Mouse (Mus musculus) natural killer cell, adult 2 months (primary cell): ENCODE measurements around the gene Stx2.

Source experiments
- DNase-seq, 2 experiments: peaks; one replicate each; pipeline ENCODE4 v3.0.0; 2022; ENCODE audit warnings: low spot score in 2 of 2

Stx2 gene

DNA sequence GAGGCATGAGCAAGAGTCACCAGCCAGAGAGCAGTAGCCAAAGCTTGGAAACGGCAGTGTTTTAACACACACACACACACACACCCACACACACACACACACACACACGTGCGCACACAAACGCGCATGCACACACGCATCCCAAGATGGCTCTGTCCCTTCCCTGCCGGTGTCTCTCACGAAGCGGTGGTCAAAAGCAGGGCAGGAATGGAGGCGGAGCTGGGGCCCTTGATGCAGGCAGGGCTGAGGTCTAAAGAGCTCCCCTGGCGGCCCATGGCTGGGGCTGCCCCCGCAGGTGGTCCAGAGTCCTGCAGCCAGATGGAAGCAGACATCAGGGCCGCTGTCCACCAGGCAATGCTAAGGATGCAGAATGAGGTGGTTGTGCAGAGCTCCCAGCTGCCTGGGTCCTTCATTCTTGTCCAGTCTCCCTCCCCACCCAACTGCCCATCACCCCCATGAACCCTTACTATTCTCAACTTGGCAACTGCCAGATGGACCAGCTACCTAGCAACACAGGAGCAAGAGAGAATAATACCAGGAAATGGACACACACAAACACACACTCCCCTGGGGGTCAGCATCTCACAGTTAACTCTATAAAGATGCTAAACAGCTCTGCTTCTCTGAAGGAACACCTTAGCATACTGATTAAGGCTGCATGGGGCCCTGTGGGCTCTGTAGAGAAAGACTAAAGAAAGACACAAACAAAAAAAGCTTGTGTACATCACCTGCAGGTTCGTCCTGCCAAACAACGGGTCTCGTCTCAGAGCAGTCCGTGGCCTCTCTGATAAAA is 54.9 kb downstream of the Stx2 start, which contains the start of gene Rimbp2:
Gene Rimbp2 (minus strand): TSS at position 209 of the 793 bp plus-strand sequence.
- no peak for DNase-seq

DNA sequence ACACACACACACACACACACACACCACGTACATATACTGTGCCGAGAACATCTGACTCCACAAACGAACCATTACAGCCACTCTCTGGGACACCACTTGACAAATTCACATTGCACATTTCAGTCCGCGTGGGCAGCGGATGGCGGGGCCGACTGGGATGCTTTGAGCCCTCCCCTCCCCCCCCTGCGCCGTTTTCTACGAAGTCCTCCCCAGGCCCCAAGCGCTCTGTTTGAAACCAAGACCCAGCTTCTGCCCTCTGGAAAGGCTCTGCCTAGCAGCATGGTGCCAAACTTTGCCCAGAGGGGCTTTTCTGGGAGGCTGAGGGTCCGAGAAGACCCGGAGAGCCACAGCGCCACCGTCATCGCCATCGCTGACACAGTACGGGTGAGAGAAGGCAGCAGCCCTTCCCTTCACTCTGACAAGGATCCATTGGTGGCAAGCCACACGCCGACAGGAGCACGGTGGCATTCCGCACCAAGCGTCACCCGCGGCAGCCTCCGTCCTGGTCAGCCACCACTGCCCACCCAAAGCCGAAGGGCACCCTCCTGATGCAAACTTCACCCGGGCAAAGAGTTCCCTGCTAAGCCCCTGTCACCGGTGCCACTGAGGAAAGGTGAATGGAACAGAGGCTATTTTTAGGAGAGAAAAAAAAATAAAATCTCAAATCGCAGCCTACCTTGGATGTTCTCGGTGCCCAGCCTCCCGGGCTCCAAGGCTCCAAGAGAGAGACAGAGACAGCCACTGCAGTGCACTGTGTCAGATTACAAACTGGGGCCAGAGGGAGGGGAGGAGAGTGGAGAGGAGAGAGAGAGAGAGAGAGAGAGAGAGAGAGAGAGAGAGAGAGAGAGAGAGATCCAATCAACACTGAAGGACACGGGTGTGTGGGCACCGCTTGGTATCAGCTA is 55.8 kb downstream of the Stx2 start:
- no peak for DNase-seq

DNA sequence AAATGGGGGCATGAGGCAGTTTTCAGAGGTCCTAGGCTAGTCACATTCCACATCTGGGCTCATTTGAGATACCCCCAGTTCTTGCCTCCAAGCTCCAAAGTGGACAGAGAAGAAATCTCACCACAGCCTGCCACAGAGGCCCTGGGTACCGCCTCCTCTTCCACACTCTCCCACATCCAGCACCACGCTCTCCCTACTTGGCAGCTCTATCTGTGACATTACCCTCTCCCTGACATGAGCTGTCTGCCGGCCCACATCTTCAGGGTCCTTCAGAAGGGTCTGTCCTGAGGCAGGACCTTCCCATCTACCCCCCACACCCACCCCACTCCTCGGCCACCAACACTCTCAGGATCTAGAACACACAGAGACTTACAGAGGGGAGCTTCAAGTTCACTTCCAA is 56.9 kb downstream of the Stx2 start:
- DNase-seq, result no peak

DNA sequence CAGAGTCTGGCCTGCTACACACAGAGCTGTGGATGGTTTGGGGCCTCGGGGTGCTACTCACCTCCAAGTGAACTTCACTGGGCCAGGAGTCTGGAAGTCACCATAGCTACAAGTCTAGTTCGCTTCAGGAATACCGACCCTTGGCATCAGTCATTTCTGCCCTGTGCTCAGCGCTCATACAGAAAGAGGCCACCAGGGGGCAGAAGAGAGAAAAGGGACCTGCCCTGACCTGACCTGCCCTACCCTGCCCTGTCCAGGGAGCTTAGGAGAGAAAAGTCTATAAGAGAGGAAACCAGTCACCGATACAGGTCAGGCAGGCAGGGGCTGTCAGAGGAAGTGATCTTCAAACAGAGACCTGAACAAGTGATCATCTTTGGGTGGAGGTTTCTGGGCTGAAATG is 61.3 kb downstream of the Stx2 start:
- DNase-seq, result peak in 1 of 2 experiments; percentile 8

DNA sequence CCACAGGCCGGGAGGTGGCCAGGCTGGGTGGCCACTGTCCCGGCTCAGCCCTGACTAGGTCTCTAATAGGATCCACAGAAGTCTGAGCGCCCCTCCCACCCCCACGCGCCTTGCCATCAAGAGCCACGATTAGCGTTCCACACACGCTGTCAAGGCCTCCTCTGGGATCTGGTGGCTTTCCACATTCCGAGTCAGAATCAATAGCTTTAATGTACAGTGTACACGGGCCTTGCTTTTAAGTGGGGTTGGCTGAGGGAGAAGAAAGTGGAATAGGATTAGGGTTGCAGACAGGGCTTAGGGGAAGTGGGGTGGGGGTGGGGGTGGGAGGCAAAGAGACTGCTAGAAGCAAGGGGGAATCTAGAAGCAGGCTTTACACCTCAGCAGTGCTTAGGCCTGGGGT is 67.9 kb downstream of the Stx2 start:
- no peak for DNase-seq

DNA sequence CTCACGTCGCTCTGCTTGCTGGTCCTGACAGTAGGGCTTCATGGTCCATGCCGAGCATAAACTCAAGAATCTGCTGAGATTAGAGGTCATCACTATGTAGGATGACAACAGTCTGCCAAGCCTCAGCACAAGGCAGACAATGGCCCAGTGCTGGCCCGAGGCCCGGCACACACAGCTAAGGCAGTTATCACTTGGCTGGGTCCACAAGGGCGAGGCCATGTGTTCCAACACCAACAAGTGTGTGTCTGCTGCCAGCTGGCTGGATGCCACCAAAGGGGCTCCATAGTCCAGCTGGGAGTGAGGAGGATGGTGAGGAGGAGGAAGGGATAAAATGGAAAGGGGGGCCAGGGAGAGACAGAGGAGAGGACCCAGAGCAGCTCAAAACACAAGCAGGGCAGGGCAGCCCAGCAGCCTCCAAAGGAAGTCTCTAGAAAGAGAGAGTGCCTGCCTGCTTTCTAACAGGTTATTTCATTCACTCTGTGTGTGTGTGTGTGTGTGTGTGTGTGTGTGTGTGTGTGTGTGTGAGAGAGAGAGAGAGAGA is 72.9 kb downstream of the Stx2 start:
- DNase-seq, result no peak
